25 mouse cellular contexts compared by ENCODE assay signal in the genomic region with DNA sequence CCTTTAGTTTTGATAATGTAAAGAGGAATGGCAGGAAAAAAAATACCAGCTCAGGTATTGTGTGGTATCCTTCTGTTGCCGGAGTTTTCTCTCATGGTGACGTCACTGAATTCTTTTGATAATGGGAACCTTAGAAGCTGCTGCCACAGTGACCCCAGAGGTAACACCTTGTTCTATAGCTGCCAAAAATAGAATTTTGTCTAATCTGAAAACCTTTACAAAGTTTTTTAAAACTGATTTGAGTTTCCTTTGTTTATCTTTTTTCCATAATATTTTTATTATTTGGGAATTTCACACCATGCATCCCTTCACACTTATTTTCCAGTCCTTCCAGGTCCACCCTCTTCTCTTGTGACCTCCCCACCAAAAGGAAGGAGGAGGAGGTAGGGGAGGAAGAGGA. TPM values are rescaled to one million over a fixed set of nuclear protein-coding genes. Genes with fewer than 3 reads are reported as not detected.
"Had no signal": no experiment of that assay in that cellular context is flagged by ENCODE, and none has a peak within 500 bp of the region (broad histone marks: within the 10 kb centered on the region; RNA-seq: fewer than 3 reads in every experiment).

A gene (minus strand): TSS at position 101 of the 400 bp plus-strand sequence.

- H3K27ac ChIP-seq: neural tube, embryonic 12.5 days; neural tube, embryonic 13.5 days; neural tube, embryonic 15.5 days; stomach, embryonic 15.5 days; stomach, postnatal 0 days had no signal

- H3K4me1 ChIP-seq: neural tube, embryonic 12.5 days; neural tube, embryonic 13.5 days; neural tube, embryonic 15.5 days; stomach, embryonic 15.5 days had no signal

- H3K9me3 ChIP-seq: neural tube, embryonic 13.5 days; neural tube, embryonic 15.5 days; stomach, embryonic 15.5 days had no signal

- H3K4me3 ChIP-seq: neural tube, embryonic 12.5 days; neural tube, embryonic 13.5 days; neural tube, embryonic 15.5 days; stomach, embryonic 15.5 days had no signal

- DNase-seq: retina, postnatal 1 day; right cerebral cortex, adult 18-20 months; right cerebral cortex, postnatal 14 days; right cerebral cortex, postnatal 25 days; right cerebral cortex, postnatal 4 days; spleen, adult 18-20 months; thymus, adult 18-20 months; thymus, adult 2 months; thymus, postnatal 14 days; thymus, postnatal 25 days; thymus, postnatal 36 days; thymus, postnatal 4 days had no signal

- H3K27me3 ChIP-seq: neural tube, embryonic 12.5 days; neural tube, embryonic 13.5 days; neural tube, embryonic 15.5 days; stomach, embryonic 15.5 days had no signal

- H3K36me3 ChIP-seq: neural tube, embryonic 12.5 days; neural tube, embryonic 13.5 days; neural tube, embryonic 15.5 days; stomach, embryonic 15.5 days had no signal

RNA-seq across cellular contexts. Expression of the gene that starts here (rescaled TPM):
- total RNA-seq: neutrophil, adult 5-6 weeks had no signal
- polyA plus RNA-seq: neural tube, embryonic 11.5 days; neural tube, embryonic 12.5 days; neural tube, embryonic 13.5 days; neural tube, embryonic 14.5 days; neural tube, embryonic 15.5 days; small intestine, adult 2 months; spleen, adult 2 months; stomach, embryonic 14.5 days; stomach, embryonic 15.5 days; stomach, embryonic 16.5 days; stomach, postnatal 0 days; thymus, adult 2 months; urinary bladder, adult 2 months had no signal
